Mouse (Mus musculus) intestine, postnatal 0 days (tissue): ENCODE results near the gene Pfkfb4. TPM values are rescaled to one million over a fixed set of nuclear protein-coding genes. Genes with fewer than 3 reads are reported as not detected.

Experiments
- ATAC-seq: fragments of 200-750 bp; cut with Nextera tagmentation; 2 replicates; pipeline ENCODE4 v1.8.0; 2017; ENCODE audit warnings: mild to moderate bottlenecking, moderate TSS enrichment, moderate library complexity
- H3K27ac ChIP-seq: fragments of 300-500 bp; sonication (generic); 2 replicates; pipeline ENCODE4 v1.5.1; 2014; ENCODE audit warnings: mild to moderate bottlenecking, low read depth, low read length, moderate library complexity
- H3K27me3 ChIP-seq: fragments of 300-500 bp; sonication (generic); replicated peaks from 2 replicates; pipeline ENCODE4 v1.6.1; 2014; ENCODE audit warnings: low read length, mixed read lengths; ENCODE audit not compliant: control insufficient read depth, insufficient read depth
- H3K36me3 ChIP-seq: fragments of 300-500 bp; sonication (generic); 2 replicates; pipeline ENCODE4 v1.6.1; 2014; ENCODE audit warnings: mild to moderate bottlenecking, moderate library complexity; ENCODE audit not compliant: control insufficient read depth, insufficient read depth
- H3K4me1 ChIP-seq: fragments of 300-500 bp; sonication (generic); replicated peaks from 2 replicates; pipeline ENCODE4 v1.6.1; 2014; ENCODE audit warnings: antibody characterized with exemption, low read length, mixed read lengths; ENCODE audit not compliant: control insufficient read depth, insufficient read depth
- H3K4me2 ChIP-seq: fragments of 300-500 bp; sonication (generic); replicated peaks from 2 replicates; pipeline ENCODE4 v1.6.1; 2014; ENCODE audit warnings: low read depth, mild to moderate bottlenecking, moderate library complexity
- H3K4me3 ChIP-seq: fragments of 300-500 bp; sonication (generic); 2 replicates; pipeline ENCODE4 v1.5.1; 2014; ENCODE audit warnings: low read depth, low read length
- H3K9ac ChIP-seq: fragments of 300-500 bp; sonication (generic); 2 replicates; pipeline ENCODE4 v1.6.1; 2014; ENCODE audit warnings: mild to moderate bottlenecking, low read depth, low read length
- H3K9me3 ChIP-seq: fragments of 300-500 bp; sonication (generic); 2 replicates; pipeline ENCODE4 v1.6.1; 2016; ENCODE audit warnings: mixed run types; ENCODE audit not compliant: control insufficient read depth
- CTCF ChIP-seq: sonication (generic); IDR thresholded peaks from 2 replicates; pipeline ENCODE4 v1.5.1; 2016; ENCODE audit warnings: low read depth, mild to moderate bottlenecking, control low read depth, antibody characterized with exemption, moderate library complexity
- WGBS: fragments of 180-500 bp; shearing (Covaris S2); extraction: QIAGEN DNeasy Blood & Tissue Kit; methylation state at CpG from one replicate; pipeline ENCODE4 v1.1.7; 2014; 5-methylcytosine and 5-hydroxymethylcytosine counted together
- polyA plus RNA-seq: library from polyadenylated mRNA; unstranded; fragments of >200 nt; fragmentation: Nextera tagmentation; extraction: Ambion mirVana; gene quantifications from 2 replicates; pipeline ENCODE4 v1.2.1, GENCODE M21; 2015

Pfkfb4 gene
- polyA plus RNA-seq, 1 experiment from 2014 or later: 43.1 TPM

GRCm38 (mm10) chr9:109038086-109038895 lies 46.7 kb downstream of the Pfkfb4 start, which contains the start of gene Shisa5:
Shisa5 (plus strand) TSS chr9:109038565.
- Histone ChIP-seq H3K4me3 (peak within 1 kb of the TSS; percentile 76), H3K4me1 (peaks cover 5% of the 10 kb centered on the region; the same call in 1 of the 2 replicates), H3K4me2 (peak within 1 kb of the TSS; percentile 84), H3K9me3 (no peaks in the 10 kb centered on the region), H3K9ac (peak within 1 kb of the TSS; percentile 81), H3K36me3 (no peaks in the 10 kb centered on the region), H3K27me3 (no peaks in the 10 kb centered on the region), H3K27ac (peak within 1 kb of the TSS; percentile 83)
- no peak for TF ChIP-seq CTCF
- 0% methylated on average over 39 of the region's 40 CpGs for WGBS
- peak; percentile 71 for ATAC-seq

GRCm38 (mm10) chr9:109038901-109039364 lies 47.4 kb downstream of the Pfkfb4 start:
- Histone ChIP-seq H3K36me3 (no peaks in the 10 kb centered on the region), H3K27me3 (no peaks in the 10 kb centered on the region), H3K27ac (peak overlapping the region; percentile 83), H3K4me1 (peaks cover 5% of the 10 kb centered on the region; the same call in 1 of the 2 replicates), H3K9me3 (no peaks in the 10 kb centered on the region), H3K9ac (peak overlapping the region; percentile 81), H3K4me3 (peak overlapping the region; percentile 76), H3K4me2 (peak overlapping the region; percentile 84)
- peak; percentile 14 for ATAC-seq
- WGBS: 13% methylated on average over 8 of the region's 8 CpGs
- no peak for TF ChIP-seq CTCF

GRCm38 (mm10) chr9:109039681-109040080 lies 48.1 kb downstream of the Pfkfb4 start:
- Histone ChIP-seq H3K27me3 (no peaks in the 10 kb centered on the region), H3K4me1 (peaks cover 5% of the 10 kb centered on the region; the same call in 1 of the 2 replicates), H3K4me2 (peak overlapping the region; percentile 84), H3K4me3 (peak overlapping the region; percentile 76; the same call in 1 of the 2 replicates), H3K27ac (peak overlapping the region; percentile 88), H3K9me3 (no peaks in the 10 kb centered on the region), H3K36me3 (no peaks in the 10 kb centered on the region; the same call in 1 of the 2 replicates), H3K9ac (no peak overlapping the region)
- TF ChIP-seq CTCF: no peak
- ATAC-seq: no peak
- 62% methylated on average over 4 of the region's 4 CpGs for WGBS

- Histone ChIP-seq H3K4me1 (peaks cover 5% of the 10 kb centered on the region; the same call in 1 of the 2 replicates), H3K4me3 (peak overlapping the region; percentile 76; the same call in 1 of the 2 replicates), H3K27me3 (no peaks in the 10 kb centered on the region), H3K9ac (0 out of 2 replicates have a peak overlapping the region, but pooled peaks have one; percentile 34), H3K4me2 (peak overlapping the region; percentile 84), H3K36me3 (no peaks in the 10 kb centered on the region; the same call in 1 of the 2 replicates), H3K9me3 (no peaks in the 10 kb centered on the region), H3K27ac (peak overlapping the region; percentile 88)
- 46% methylated on average over 8 of the region's 8 CpGs for WGBS
- no peak for TF ChIP-seq CTCF
- ATAC-seq: no peak
Measured at GRCm38 (mm10) chr9:109040216-109040615, 48.6 kb downstream of the Pfkfb4 start.

- no peaks in the 10 kb centered on the region for H3K27me3 ChIP-seq
- H3K9me3 ChIP-seq: no peaks in the 10 kb centered on the region
- H3K4me2 ChIP-seq: peak overlapping the region; percentile 84
- no peak for TF ChIP-seq CTCF
- peak overlapping the region; percentile 88 for H3K27ac ChIP-seq
- 31% methylated on average over 6 of the region's 6 CpGs for WGBS
- H3K4me3 ChIP-seq: no peak overlapping the region
- H3K4me1 ChIP-seq: peaks cover 5% of the 10 kb centered on the region; the same call in 1 of the 2 replicates
- peak overlapping the region; percentile 42; the same call in 1 of the 2 replicates for H3K9ac ChIP-seq
- H3K36me3 ChIP-seq: no peaks in the 10 kb centered on the region; the same call in 1 of the 2 replicates
- peak; percentile 88 for ATAC-seq
Measured at GRCm38 (mm10) chr9:109040906-109041305, 49.3 kb downstream of the Pfkfb4 start.

GRCm38 (mm10) chr9:109041351-109041750 lies 49.8 kb downstream of the Pfkfb4 start:
- Histone ChIP-seq H3K27ac (peak overlapping the region; percentile 88), H3K4me2 (peak overlapping the region; percentile 84), H3K4me3 (no peak overlapping the region), H3K4me1 (peaks cover 5% of the 10 kb centered on the region; the same call in 1 of the 2 replicates), H3K36me3 (no peaks in the 10 kb centered on the region; the same call in 1 of the 2 replicates), H3K9ac (peak overlapping the region; percentile 42; the same call in 1 of the 2 replicates), H3K27me3 (no peaks in the 10 kb centered on the region), H3K9me3 (no peaks in the 10 kb centered on the region)
- WGBS: 43% methylated on average over 6 of the region's 7 CpGs
- no peak for TF ChIP-seq CTCF
- ATAC-seq: peak; percentile 11; the same call in 1 of the 2 replicates
